Mouse (Mus musculus) heart, embryonic 11.5 days (tissue): ENCODE results near the gene Il17c. TPM values are rescaled to one million over a fixed set of nuclear protein-coding genes. Genes with fewer than 3 reads are reported as not detected.

ENCODE experiments used
- ATAC-seq: fragments of 200-750 bp; cut with Nextera tagmentation; replicated peaks from 2 replicates; pipeline ENCODE4 v1.8.0; 2017; ENCODE audit warnings: moderate library complexity; ENCODE audit not compliant: insufficient number of reproducible peaks, low FRiP score, low TSS enrichment
- H3K27ac ChIP-seq: fragments of 300-500 bp; sonication (generic); 2 replicates; pipeline ENCODE4 v1.5.1; 2014; ENCODE audit warnings: mild to moderate bottlenecking, low read depth, low read length
- H3K27me3 ChIP-seq: fragments of 300-500 bp; sonication (generic); 2 replicates; pipeline ENCODE4 v1.6.1; 2014; ENCODE audit warnings: mild to moderate bottlenecking, low read length, mixed read lengths; ENCODE audit not compliant: control insufficient read depth, insufficient read depth
- H3K36me3 ChIP-seq: fragments of 300-500 bp; sonication (generic); 2 replicates; pipeline ENCODE4 v1.6.1; 2014; ENCODE audit warnings: mild to moderate bottlenecking, low read length, moderate library complexity, mixed read lengths; ENCODE audit not compliant: control insufficient read depth, insufficient read depth
- H3K4me1 ChIP-seq: fragments of 300-500 bp; sonication (generic); 2 replicates; pipeline ENCODE4 v1.6.1; 2014; ENCODE audit warnings: low read length; ENCODE audit not compliant: control insufficient read depth, insufficient read depth
- H3K4me2 ChIP-seq: fragments of 300-500 bp; sonication (generic); 2 replicates; pipeline ENCODE4 v1.6.1; 2014; ENCODE audit warnings: mild to moderate bottlenecking, moderate library complexity
- H3K4me3 ChIP-seq: fragments of 300-500 bp; sonication (generic); 2 replicates; pipeline ENCODE4 v1.5.1; 2014; ENCODE audit warnings: low read depth, low read length
- H3K9ac ChIP-seq: fragments of 300-500 bp; sonication (generic); 2 replicates; pipeline ENCODE4 v1.6.1; 2014; ENCODE audit warnings: mild to moderate bottlenecking, low read depth, low read length, moderate library complexity
- H3K9me3 ChIP-seq: fragments of 300-500 bp; sonication (generic); replicated peaks from 2 replicates; pipeline ENCODE4 v1.6.1; 2016; ENCODE audit warnings: low read length; ENCODE audit not compliant: control insufficient read depth
- WGBS: fragments of 180-500 bp; shearing (Covaris S2); extraction: QIAGEN DNeasy Blood & Tissue Kit; methylation state at CpG from one replicate; pipeline ENCODE4 v1.1.7; 2014; ENCODE audit not compliant: insufficient replicate concordance; 5-methylcytosine and 5-hydroxymethylcytosine counted together
- polyA plus RNA-seq: library from polyadenylated mRNA; unstranded; fragments of >200 nt; fragmentation: Nextera tagmentation; extraction: Ambion mirVana; gene quantifications from 2 replicates; pipeline ENCODE4 v1.2.1, GENCODE M21; 2014

Il17c gene
- polyA plus RNA-seq, 1 experiment from 2014 or later, result not detected

GRCm38 (mm10) chr8:122426145-122426544 lies 4.3 kb downstream of the Il17c start:
- WGBS, result 55% methylated on average over 9 of the region's 9 CpGs

GRCm38 (mm10) chr8:122427607-122428006 lies 5.8 kb downstream of the Il17c start:
- Histone ChIP-seq H3K9ac (no peak overlapping the region), H3K4me2 (no peak overlapping the region), H3K4me1 (peaks cover 14% of the 10 kb centered on the region), H3K27ac (no peak overlapping the region), H3K36me3 (no peaks in the 10 kb centered on the region; the same call in 1 of the 2 replicates), H3K27me3 (no peaks in the 10 kb centered on the region), H3K4me3 (no peak overlapping the region), H3K9me3 (no peaks in the 10 kb centered on the region)
- 84% methylated on average over 7 of the region's 7 CpGs for WGBS
- no peak for ATAC-seq

More at GRCm38 (mm10) chr8:122426145-122426544, 4.3 kb downstream of the Il17c start:
- Histone ChIP-seq H3K4me1 (peaks cover 8% of the 10 kb centered on the region), H3K4me3 (no peak overlapping the region), H3K4me2 (no peak overlapping the region), H3K27ac (no peak overlapping the region), H3K9me3 (no peaks in the 10 kb centered on the region), H3K27me3 (no peaks in the 10 kb centered on the region), H3K9ac (no peak overlapping the region), H3K36me3 (no peaks in the 10 kb centered on the region; the same call in 1 of the 2 replicates)
- ATAC-seq, result no peak

DNA sequence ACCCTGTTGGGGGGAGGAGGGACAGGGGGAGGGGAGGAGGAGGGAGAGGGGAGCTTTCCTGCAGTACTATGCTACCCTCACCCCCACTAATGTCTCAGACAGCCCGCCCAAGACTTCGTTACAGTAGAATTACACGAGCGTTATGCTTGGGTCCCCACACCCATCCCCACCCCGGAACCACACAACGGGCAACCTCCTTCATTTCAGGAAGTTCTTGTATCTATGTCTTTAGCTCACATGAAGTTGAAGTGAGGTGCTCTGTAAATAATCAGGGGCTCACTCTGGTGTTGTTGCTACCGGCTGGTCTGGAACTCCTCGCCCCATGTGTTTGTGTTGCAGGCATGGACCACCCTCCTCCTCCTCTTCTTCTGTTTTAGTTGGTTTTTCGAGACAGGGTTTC lies 6.3 kb downstream of the Il17c start:
- H3K4me1 ChIP-seq, result peaks cover 20% of the 10 kb centered on the region
- WGBS, result 88% methylated on average over 9 of the region's 9 CpGs
- H3K4me3 ChIP-seq, result no peak overlapping the region
- no peak overlapping the region for H3K27ac ChIP-seq
- no peaks in the 10 kb centered on the region for H3K9me3 ChIP-seq
- H3K9ac ChIP-seq, result no peak overlapping the region
- ATAC-seq, result no peak
- H3K36me3 ChIP-seq, result no peaks in the 10 kb centered on the region; the same call in 1 of the 2 replicates
- H3K27me3 ChIP-seq, result no peaks in the 10 kb centered on the region
- no peak overlapping the region for H3K4me2 ChIP-seq

GRCm38 (mm10) chr8:122430058-122430636 lies 8.3 kb downstream of the Il17c start:
- Histone ChIP-seq H3K4me2 (no peak overlapping the region), H3K27ac (no peak overlapping the region), H3K9me3 (no peaks in the 10 kb centered on the region), H3K4me1 (peaks cover 13% of the 10 kb centered on the region; the same call in 1 of the 2 replicates), H3K27me3 (no peaks in the 10 kb centered on the region), H3K4me3 (no peak overlapping the region), H3K9ac (no peak overlapping the region), H3K36me3 (no peaks in the 10 kb centered on the region; the same call in 1 of the 2 replicates)
- 75% methylated on average over 10 of the region's 10 CpGs for WGBS
- no peak for ATAC-seq

GRCm38 (mm10) chr8:122430646-122431045 lies 8.8 kb downstream of the Il17c start:
- Histone ChIP-seq H3K4me1 (peaks cover 13% of the 10 kb centered on the region; the same call in 1 of the 2 replicates), H3K36me3 (no peaks in the 10 kb centered on the region; the same call in 1 of the 2 replicates), H3K27ac (no peak overlapping the region), H3K9me3 (no peaks in the 10 kb centered on the region), H3K4me2 (no peak overlapping the region), H3K9ac (no peak overlapping the region), H3K27me3 (no peaks in the 10 kb centered on the region), H3K4me3 (no peak overlapping the region)
- no peak for ATAC-seq
- WGBS, result 79% methylated on average over 3 of the region's 3 CpGs

DNA sequence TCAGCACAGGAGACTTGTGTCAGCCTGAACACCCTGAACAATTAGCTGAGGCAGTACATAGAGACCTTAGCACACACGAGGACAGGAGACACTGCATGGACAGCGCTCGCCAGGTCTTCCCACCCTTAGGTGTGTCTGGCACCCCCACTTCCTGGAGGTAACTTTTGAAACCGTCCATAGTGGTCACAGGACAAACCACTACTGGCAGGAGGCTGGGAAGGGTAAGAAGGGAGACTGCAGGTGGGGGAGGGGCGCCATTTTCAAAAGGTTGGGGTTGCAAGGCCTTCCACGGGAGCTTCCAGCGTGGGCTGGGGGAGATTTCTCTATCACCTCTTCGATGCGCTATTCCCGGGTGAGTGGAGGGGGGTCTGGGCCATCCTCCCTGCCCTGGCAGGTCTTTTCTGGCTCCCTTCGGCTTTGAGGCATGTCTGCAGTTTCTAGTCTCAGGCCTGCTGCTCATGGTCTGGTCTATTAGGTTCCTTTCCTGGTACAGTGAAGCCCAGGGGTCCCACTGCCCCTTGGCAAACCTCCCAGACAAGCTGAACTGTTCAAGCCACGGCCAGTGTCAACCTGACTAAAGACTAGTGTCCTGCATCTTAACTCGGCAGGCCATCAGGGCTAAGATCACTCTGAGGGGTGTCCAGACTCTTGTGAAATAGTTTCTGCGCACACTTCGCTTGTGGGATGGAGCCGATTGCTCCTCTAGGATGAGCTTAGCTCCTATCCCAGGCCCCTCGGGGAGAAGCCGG lies 10.0 kb downstream of the Il17c start:
- 29% methylated on average over 18 of the region's 18 CpGs for WGBS
- Histone ChIP-seq H3K4me2 (peak overlapping the region; percentile 96), H3K27me3 (no peaks in the 10 kb centered on the region), H3K27ac (peak overlapping the region; percentile 29; the same call in 1 of the 2 replicates), H3K36me3 (peaks cover 11% of the 10 kb centered on the region), H3K9me3 (no peaks in the 10 kb centered on the region), H3K4me1 (peaks cover 13% of the 10 kb centered on the region; the same call in 1 of the 2 replicates), H3K4me3 (peak overlapping the region; percentile 65), H3K9ac (peak overlapping the region; percentile 81)
- ATAC-seq, result 0 out of 2 replicates have a peak, but pooled peaks have one; percentile 1

- WGBS, result 6% methylated on average over 39 of the region's 45 CpGs
- Histone ChIP-seq H3K4me2 (peak within 1 kb of the TSS; percentile 96), H3K36me3 (peaks cover 14% of the 10 kb centered on the region), H3K4me3 (peak within 1 kb of the TSS; percentile 65), H3K9me3 (no peaks in the 10 kb centered on the region), H3K9ac (peak within 1 kb of the TSS; percentile 81), H3K27ac (peak within 1 kb of the TSS; percentile 29), H3K4me1 (peaks cover 13% of the 10 kb centered on the region; the same call in 1 of the 2 replicates), H3K27me3 (no peaks in the 10 kb centered on the region)
- peak; percentile 73 for ATAC-seq
Measured at GRCm38 (mm10) chr8:122432443-122433268, 10.8 kb downstream of the Il17c start, which contains the start of gene Cyba. Cyba (minus strand) TSS chr8:122432930.
